Mouse (Mus musculus) embryonic facial prominence, embryonic 15.5 days (tissue): ENCODE measurements at regions not wholly inside any gene's neighbourhood (a gene's known extent, or its start where the extent isn't known, plus 50 kb on each side); places are given as distances from the start of the nearest gene placed in this dataset.

Experiments used
- ATAC-seq: fragments of 200-750 bp; cut with Nextera tagmentation; 2 replicates; pipeline ENCODE4 v1.8.0; 2017; ENCODE audit warnings: low read depth, moderate TSS enrichment; ENCODE audit not compliant: insufficient number of reproducible peaks, low FRiP score, low TSS enrichment
- H3K27ac ChIP-seq: fragments of 300-500 bp; sonication (generic); replicated peaks from 2 replicates; pipeline ENCODE4 v1.5.1; 2015; ENCODE audit warnings: mild to moderate bottlenecking, inconsistent platforms
- H3K27me3 ChIP-seq: fragments of 300-500 bp; sonication (generic); 2 replicates; pipeline ENCODE4 v1.6.1; 2015; ENCODE audit warnings: inconsistent platforms
- H3K36me3 ChIP-seq: fragments of 300-500 bp; sonication (generic); 2 replicates; pipeline ENCODE4 v1.6.1; 2015; ENCODE audit warnings: mild to moderate bottlenecking, inconsistent platforms
- H3K4me1 ChIP-seq: fragments of 300-500 bp; sonication (generic); 2 replicates; pipeline ENCODE4 v1.6.1; 2015; ENCODE audit warnings: inconsistent platforms
- H3K4me2 ChIP-seq: fragments of 300-500 bp; sonication (generic); replicated peaks from 2 replicates; pipeline ENCODE4 v1.6.1; 2015; ENCODE audit warnings: mild to moderate bottlenecking, inconsistent platforms
- H3K4me3 ChIP-seq: fragments of 300-500 bp; sonication (generic); replicated peaks from 2 replicates; pipeline ENCODE4 v1.5.1; 2015; ENCODE audit warnings: mild to moderate bottlenecking, inconsistent platforms
- H3K9ac ChIP-seq: fragments of 300-500 bp; sonication (generic); 2 replicates; pipeline ENCODE4 v1.6.1; 2015; ENCODE audit warnings: inconsistent platforms
- H3K9me3 ChIP-seq: fragments of 300-500 bp; sonication (generic); replicated peaks from 2 replicates; pipeline ENCODE4 v1.6.1; 2016; ENCODE audit warnings: inconsistent platforms
- WGBS: fragments of 180-500 bp; shearing (Covaris S2); methylation state at CpG from one replicate; pipeline ENCODE4 v1.1.7; 2015; 5-methylcytosine and 5-hydroxymethylcytosine counted together

DNA sequence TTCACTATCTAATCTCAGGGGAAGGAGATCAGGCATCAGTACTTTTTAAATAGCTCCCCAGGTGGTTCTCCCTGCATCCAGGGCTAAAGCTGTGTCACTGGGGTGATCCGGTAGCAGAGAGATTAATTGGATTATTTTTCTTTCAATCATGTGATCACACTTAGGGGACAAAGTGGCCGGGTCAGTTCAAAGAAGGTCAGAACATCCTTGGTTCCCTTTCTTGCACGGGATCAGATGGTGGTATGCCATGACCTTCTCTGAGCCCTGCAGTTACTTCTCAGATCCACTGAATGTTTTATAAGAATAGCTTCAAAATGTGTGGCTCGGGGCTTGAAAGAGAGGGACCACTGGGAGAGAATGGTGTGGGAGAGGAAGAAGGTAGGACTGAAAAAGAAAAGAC is 333.6 kb downstream of the Mllt3 start:
- ATAC-seq: no peak; the same call in 1 of the 2 replicates
- no peaks in the 10 kb centered on the region for H3K4me1 ChIP-seq
- H3K36me3 ChIP-seq: no peaks in the 10 kb centered on the region

DNA sequence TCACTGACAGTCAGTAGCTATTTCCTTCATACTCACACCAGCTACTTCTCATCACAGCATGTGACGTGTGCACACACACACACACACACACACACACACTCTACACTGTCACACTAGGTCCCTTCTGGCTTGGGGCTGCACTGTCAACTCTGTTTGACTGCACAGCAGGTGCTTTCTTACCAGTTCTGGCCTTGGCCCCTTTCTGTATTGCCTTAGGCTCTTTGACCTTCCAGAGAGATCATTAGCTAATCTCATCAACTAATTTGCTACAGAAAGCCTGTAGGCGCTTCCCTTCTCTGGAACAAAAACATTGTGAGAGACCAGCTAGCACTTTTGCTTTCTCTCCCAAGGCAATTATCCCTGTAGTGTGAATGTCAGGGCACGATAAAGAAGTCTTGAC is 334.4 kb downstream of the Mllt3 start:
- Histone ChIP-seq H3K4me2 (no peak overlapping the region), H3K9me3 (no peaks in the 10 kb centered on the region), H3K9ac (no peak overlapping the region), H3K36me3 (no peaks in the 10 kb centered on the region), H3K27ac (no peak overlapping the region), H3K27me3 (0 out of 2 replicates have a peak, but pooled peaks cover 4% of the 10 kb centered on the region), H3K4me3 (no peak overlapping the region), H3K4me1 (no peaks in the 10 kb centered on the region)
- 34% methylated on average over 3 of the region's 3 CpGs for WGBS
- no peak for ATAC-seq

More for the DNA sequence above, 333.6 kb downstream of the Mllt3 start:
- WGBS: 19% methylated on average over 4 of the region's 4 CpGs
- Histone ChIP-seq H3K4me3 (no peak overlapping the region), H3K9ac (no peak overlapping the region), H3K4me2 (no peak overlapping the region), H3K27ac (no peak overlapping the region), H3K9me3 (no peaks in the 10 kb centered on the region), H3K27me3 (0 out of 2 replicates have a peak, but pooled peaks cover 4% of the 10 kb centered on the region)

DNA sequence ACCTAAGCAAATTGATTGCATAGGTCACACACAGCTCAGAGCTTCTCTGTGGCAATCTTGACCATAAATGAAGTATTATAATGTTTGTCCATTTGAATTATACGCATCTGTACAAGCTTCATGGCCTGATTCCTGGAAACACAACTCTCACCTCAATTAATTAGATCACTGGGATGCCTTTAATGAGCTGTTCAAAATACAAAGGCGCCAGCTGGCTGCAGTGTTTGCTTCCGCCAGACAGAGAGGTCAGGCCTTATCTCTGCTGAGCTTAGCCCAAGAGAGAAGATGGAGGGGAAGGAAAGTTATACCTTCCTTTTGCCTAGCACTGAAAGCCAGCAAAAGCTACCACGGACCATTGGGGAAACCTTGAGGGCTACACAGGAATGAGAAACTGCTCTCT is 336.2 kb downstream of the Mllt3 start:
- 90% methylated on average over 4 of the region's 4 CpGs for WGBS
- Histone ChIP-seq H3K9me3 (no peaks in the 10 kb centered on the region), H3K9ac (no peak overlapping the region), H3K27ac (no peak overlapping the region), H3K4me1 (no peaks in the 10 kb centered on the region), H3K27me3 (0 out of 2 replicates have a peak, but pooled peaks cover 4% of the 10 kb centered on the region), H3K4me3 (no peak overlapping the region), H3K4me2 (no peak overlapping the region), H3K36me3 (no peaks in the 10 kb centered on the region)
- no peak for ATAC-seq

DNA sequence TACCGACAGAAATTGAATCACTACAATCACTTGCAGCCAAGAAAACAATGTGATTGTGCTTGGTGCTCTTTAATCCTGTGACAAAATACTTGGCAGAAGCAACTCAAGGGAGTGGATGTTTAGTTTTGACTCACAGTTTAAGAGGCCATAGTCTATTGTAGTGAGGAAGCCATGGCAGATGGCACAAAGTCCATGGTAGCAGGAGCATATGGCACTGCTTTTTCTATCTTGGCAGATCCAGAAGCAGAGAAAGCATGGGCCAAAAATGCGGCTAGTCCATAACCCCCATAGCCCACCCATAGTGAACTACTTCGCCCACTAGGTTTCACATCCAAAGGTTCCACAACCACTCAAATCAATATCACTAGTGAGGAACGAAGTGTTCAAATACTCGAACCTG is 337.4 kb downstream of the Mllt3 start:
- Histone ChIP-seq H3K27me3 (no peaks in the 10 kb centered on the region), H3K9ac (no peak overlapping the region), H3K27ac (no peak overlapping the region), H3K4me1 (no peaks in the 10 kb centered on the region), H3K9me3 (no peaks in the 10 kb centered on the region), H3K36me3 (no peaks in the 10 kb centered on the region), H3K4me3 (no peak overlapping the region), H3K4me2 (no peak overlapping the region)
- 91% methylated on average over 5 of the region's 5 CpGs for WGBS
- ATAC-seq: no peak

DNA sequence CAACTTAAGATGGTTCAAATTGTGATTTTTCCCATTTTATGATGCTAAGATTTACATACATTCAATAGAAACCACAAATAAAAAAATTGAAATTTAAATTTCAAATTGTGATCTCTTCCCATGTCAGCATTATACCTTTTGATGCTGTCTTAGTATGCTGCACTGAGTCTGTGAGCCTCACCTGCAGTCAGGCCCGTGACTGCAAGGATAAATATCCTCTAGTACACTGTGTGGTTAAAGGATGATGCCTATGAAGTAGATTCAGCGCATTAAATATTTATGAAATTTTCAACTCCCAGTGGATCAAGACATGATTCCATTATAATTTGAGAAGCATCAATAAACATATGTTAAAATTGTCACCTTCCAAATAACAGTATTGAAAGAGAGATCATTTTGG is 340.4 kb downstream of the Mllt3 start:
- H3K36me3 ChIP-seq: no peaks in the 10 kb centered on the region
- 89% methylated on average over 2 of the region's 2 CpGs for WGBS
- H3K9ac ChIP-seq: no peak overlapping the region
- no peak overlapping the region for H3K4me2 ChIP-seq
- no peak for ATAC-seq
- H3K27ac ChIP-seq: no peak overlapping the region
- no peak overlapping the region for H3K4me3 ChIP-seq
- no peaks in the 10 kb centered on the region for H3K9me3 ChIP-seq
- no peaks in the 10 kb centered on the region for H3K27me3 ChIP-seq
- H3K4me1 ChIP-seq: no peaks in the 10 kb centered on the region

DNA sequence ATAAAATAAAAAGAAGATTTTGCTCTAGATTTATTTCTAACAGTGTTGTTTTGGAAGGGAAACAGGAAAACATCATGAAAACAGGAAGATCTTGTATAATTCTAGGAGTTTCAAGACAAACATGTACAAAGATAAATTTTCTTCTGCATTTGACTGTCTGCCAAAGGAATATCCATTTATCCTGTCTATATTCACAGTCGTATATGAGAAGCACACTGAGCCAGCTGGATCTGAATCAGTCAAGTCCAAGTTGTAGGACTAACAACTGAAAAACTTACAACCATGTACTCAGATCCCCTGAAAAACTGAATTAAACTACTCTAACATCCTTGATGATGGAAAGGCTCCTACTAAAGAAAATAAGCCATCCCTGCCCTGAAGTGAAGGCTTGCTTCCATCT is 348.2 kb downstream of the Mllt3 start:
- no peaks in the 10 kb centered on the region for H3K27me3 ChIP-seq
- no peaks in the 10 kb centered on the region for H3K9me3 ChIP-seq
- no peaks in the 10 kb centered on the region for H3K36me3 ChIP-seq
- H3K4me1 ChIP-seq: no peaks in the 10 kb centered on the region
- 50% methylated on average over 1 of the region's 1 CpGs for WGBS
- no peak for ATAC-seq
- no peak overlapping the region for H3K27ac ChIP-seq
- H3K4me2 ChIP-seq: no peak overlapping the region
- no peak overlapping the region for H3K4me3 ChIP-seq
- no peak overlapping the region for H3K9ac ChIP-seq

DNA sequence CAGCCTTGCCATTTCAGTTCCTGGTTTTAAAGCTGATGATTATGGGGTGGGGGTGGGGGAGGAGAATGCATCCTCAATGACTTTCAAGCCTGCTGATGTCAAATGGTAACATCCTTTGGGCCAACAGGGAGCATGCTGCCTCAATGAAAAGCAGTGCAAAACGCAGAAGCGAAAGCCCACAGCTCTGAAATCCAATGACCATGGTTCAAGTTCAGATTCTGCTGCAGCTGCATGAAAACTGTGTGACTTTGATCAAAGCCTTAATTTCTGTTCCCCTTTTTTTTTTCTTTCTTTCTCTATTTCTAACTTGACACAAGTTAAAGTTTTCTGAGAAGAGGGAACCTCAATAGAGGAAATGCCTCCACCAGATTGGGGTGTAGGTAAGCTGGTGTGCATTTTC is 350.4 kb downstream of the Mllt3 start:
- no peaks in the 10 kb centered on the region for H3K4me1 ChIP-seq
- no peaks in the 10 kb centered on the region for H3K36me3 ChIP-seq
- no peaks in the 10 kb centered on the region for H3K27me3 ChIP-seq
- no peak overlapping the region for H3K9ac ChIP-seq
- 87% methylated on average over 2 of the region's 2 CpGs for WGBS
- H3K9me3 ChIP-seq: no peaks in the 10 kb centered on the region
- H3K4me2 ChIP-seq: no peak overlapping the region
- H3K4me3 ChIP-seq: no peak overlapping the region
- no peak for ATAC-seq
- H3K27ac ChIP-seq: no peak overlapping the region

DNA sequence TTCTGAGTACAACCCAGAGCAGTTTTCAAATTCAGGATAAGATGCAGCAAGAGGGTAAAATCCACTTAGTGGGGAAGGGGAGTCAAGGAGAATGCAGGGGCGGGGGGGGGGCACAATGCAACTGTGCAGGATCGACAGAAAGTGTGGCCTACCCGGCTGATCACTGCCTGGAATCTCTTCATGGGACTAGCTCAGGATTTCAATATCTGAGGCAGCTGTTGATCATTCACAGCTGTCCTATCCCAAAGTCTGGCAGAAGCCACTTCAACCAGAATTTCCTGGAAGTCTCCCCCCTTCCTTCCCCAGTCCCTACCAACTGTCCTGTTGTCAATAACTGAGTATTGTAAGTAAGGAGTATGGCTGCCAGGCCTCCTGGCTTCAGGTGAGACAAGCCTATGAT is 362.1 kb downstream of the Mllt3 start:
- no peaks in the 10 kb centered on the region for H3K27me3 ChIP-seq
- no peak overlapping the region for H3K4me2 ChIP-seq
- 40% methylated on average over 3 of the region's 3 CpGs for WGBS
- H3K9ac ChIP-seq: no peak overlapping the region
- no peaks in the 10 kb centered on the region for H3K9me3 ChIP-seq
- ATAC-seq: no peak
- no peak overlapping the region for H3K4me3 ChIP-seq
- H3K4me1 ChIP-seq: peaks cover 14% of the 10 kb centered on the region; the same call in 1 of the 2 replicates
- H3K27ac ChIP-seq: no peak overlapping the region
- no peaks in the 10 kb centered on the region for H3K36me3 ChIP-seq

DNA sequence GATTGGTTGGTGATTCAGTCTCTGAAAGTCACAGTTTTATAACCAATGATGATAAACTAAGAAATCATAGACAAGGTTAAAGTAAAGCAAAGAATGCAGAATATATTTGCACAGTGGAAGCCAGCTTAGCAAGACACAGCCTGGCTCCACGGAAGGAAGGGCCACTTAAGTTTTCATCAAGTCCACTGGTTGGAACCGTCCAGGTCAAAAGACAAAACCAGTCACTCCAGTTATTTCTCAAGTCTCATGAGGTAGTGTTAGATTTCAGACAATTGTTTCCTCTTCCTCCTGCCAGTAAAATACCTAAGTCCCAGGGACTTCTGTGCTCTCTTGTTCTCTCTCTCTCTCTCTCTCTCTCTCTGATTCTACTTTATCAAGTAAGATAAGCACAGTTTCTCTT is 363.0 kb downstream of the Mllt3 start:
- WGBS: 55% methylated on average over 2 of the region's 2 CpGs

DNA sequence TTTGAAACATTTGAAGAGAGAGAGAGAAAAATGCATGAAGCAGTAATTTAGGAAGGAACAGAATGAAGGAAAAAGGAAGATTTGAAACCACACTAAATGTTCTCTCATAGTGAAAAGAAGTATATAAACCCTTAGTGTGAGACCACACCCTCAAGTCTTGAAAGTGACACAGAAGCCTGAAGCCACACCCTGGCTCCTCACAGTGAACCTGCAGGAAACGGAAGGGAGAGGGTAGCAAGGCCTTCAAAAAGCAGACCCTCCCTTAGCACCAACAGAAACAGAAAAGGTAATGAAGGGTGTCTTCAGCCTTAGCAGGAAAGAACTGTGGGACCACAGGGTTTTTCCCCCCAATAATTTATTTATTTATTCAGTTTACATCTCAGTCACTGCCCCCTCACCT is 363.7 kb downstream of the Mllt3 start:
- Histone ChIP-seq H3K4me3 (no peak overlapping the region), H3K4me2 (no peak overlapping the region), H3K27ac (no peak overlapping the region), H3K9me3 (no peaks in the 10 kb centered on the region), H3K9ac (no peak overlapping the region), H3K27me3 (no peaks in the 10 kb centered on the region), H3K4me1 (peaks cover 22% of the 10 kb centered on the region), H3K36me3 (no peaks in the 10 kb centered on the region)
- 65% methylated on average over 1 of the region's 1 CpGs for WGBS
- ATAC-seq: no peak

More for the DNA sequence above, 363.0 kb downstream of the Mllt3 start:
- Histone ChIP-seq H3K4me3 (no peak overlapping the region), H3K27me3 (no peaks in the 10 kb centered on the region), H3K4me1 (peaks cover 19% of the 10 kb centered on the region), H3K27ac (no peak overlapping the region), H3K4me2 (no peak overlapping the region), H3K9ac (no peak overlapping the region), H3K36me3 (no peaks in the 10 kb centered on the region), H3K9me3 (no peaks in the 10 kb centered on the region)
- ATAC-seq: no peak

DNA sequence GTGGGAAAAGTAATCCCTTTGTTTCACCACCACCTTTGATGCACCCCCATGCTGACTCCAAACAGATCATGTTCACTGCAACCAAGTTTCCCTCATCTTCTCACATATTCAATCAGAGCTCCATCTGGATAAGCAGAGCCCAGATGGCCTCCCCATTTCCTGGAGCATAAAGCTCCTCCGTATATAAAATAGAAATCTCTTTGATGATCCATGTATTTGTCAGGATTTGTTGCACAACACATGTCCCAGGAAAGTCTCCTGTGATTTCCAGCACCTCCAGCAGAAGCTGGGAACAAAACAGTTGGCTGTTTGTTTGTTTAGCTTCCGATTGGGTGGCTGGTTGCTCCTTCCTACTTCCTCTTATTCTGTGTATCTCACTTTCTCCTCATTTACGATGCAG is 364.9 kb downstream of the Mllt3 start:
- Histone ChIP-seq H3K27ac (no peak overlapping the region), H3K4me1 (peaks cover 22% of the 10 kb centered on the region), H3K27me3 (no peaks in the 10 kb centered on the region), H3K4me3 (no peak overlapping the region), H3K4me2 (no peak overlapping the region), H3K9me3 (no peaks in the 10 kb centered on the region), H3K36me3 (no peaks in the 10 kb centered on the region), H3K9ac (no peak overlapping the region)
- ATAC-seq: no peak
- 42% methylated on average over 3 of the region's 3 CpGs for WGBS

DNA sequence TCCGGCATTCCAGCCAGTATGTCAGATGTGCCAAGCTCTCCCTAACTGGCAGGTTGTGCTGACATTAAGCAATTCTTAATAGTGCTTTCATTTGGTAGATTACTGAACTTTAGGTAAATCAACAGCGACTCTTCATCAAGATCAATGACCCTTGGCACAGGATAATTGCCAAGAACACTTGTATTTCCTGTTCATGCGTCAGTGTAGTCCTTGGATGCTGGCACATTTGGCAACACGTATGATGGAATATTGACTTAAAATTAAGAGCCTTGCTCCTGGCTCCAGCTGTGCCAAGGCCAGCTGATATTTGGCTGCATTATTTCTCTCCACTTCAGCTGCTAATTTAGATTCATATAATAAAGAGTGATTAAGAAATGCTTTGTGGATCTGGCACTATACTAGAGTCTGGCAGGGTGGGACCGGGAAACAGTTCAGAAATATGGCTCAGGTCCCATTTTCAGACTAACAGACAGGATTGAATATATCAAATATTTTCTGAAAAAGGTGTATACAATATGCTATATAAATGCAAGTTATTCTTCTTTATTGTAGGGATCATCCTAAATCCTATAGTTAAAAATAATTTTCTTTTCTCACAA is 365.5 kb downstream of the Mllt3 start:
- H3K36me3 ChIP-seq: no peaks in the 10 kb centered on the region
- no peak overlapping the region for H3K4me3 ChIP-seq
- H3K9me3 ChIP-seq: no peaks in the 10 kb centered on the region
- H3K27ac ChIP-seq: no peak overlapping the region
- ATAC-seq: no peak
- 66% methylated on average over 5 of the region's 5 CpGs for WGBS
- peaks cover 22% of the 10 kb centered on the region for H3K4me1 ChIP-seq
- no peak overlapping the region for H3K4me2 ChIP-seq
- H3K9ac ChIP-seq: no peak overlapping the region
- no peaks in the 10 kb centered on the region for H3K27me3 ChIP-seq
